Mouse (Mus musculus): ENCODE data around the gene Hoxd9. TPM values are rescaled to one million over a fixed set of nuclear protein-coding genes. Genes with fewer than 3 reads are reported as not detected.
A peak's percentile ranks its signal among the peaks of the same experiment; 100 is the strongest.

The Hoxd9 gene
- polyA plus RNA-seq, 1 experiment from 2014 or later = not detected

GRCm38 (mm10) chr2:74696442-74697335, 838 bp upstream of the Hoxd9 start:
- Histone ChIP-seq H3K4me2 (replicated peaks) (no peak overlapping the region), H3K27ac (replicated peaks) (no peak overlapping the region), H3K4me3 (no peak overlapping the region), H3K9me3 (no peaks in the 10 kb centered on the region), H3K36me3 (no peaks in the 10 kb centered on the region), H3K27me3 (peaks cover 98% of the 10 kb centered on the region), H3K9ac (replicated peaks) (no peak overlapping the region), H3K4me1 (peaks cover 12% of the 10 kb centered on the region)
- 1% methylated on average over 34 of the region's 34 CpGs for WGBS
- no peak; the same call in 1 of the 2 replicates for ATAC-seq (replicated peaks)

- Histone ChIP-seq H3K4me1 (peaks cover 12% of the 10 kb centered on the region), H3K27ac (replicated peaks) (no peak overlapping the region), H3K9ac (replicated peaks) (no peak overlapping the region), H3K27me3 (peaks cover 96% of the 10 kb centered on the region), H3K4me3 (peak overlapping the region; percentile 29), H3K4me2 (replicated peaks) (peak overlapping the region; percentile 42), H3K9me3 (no peaks in the 10 kb centered on the region), H3K36me3 (no peaks in the 10 kb centered on the region)
- ATAC-seq (replicated peaks) = 0 out of 2 replicates have a peak, but pooled peaks have one; percentile 19
- WGBS = under 1% methylated on average over 80 of the region's 86 CpGs
These were observed 900 bp downstream of the Hoxd9 start for GRCm38 (mm10) chr2:74698201-74699052.

DNA sequence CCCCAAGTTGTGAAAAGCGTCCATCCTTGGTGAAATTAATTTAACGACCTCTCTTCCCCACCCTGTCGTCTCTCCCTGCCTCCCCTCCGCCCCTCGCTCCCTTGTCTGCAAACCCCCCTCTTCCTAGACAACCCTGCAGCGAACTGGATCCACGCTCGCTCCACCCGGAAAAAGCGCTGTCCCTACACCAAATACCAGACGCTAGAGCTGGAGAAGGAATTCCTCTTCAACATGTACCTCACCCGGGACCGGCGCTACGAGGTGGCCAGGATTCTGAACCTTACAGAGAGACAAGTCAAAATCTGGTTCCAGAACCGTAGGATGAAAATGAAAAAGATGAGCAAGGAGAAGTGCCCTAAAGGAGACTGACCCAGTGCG, 1.5 kb downstream of the Hoxd9 start:
- H3K27me3 ChIP-seq = peaks cover 96% of the 10 kb centered on the region
- H3K36me3 ChIP-seq = no peaks in the 10 kb centered on the region
- peaks cover 12% of the 10 kb centered on the region for H3K4me1 ChIP-seq
- ATAC-seq (replicated peaks) = no peak
- under 1% methylated on average over 17 of the region's 17 CpGs for WGBS
- H3K4me3 ChIP-seq = no peak overlapping the region
- no peak overlapping the region for H3K4me2 ChIP-seq (replicated peaks)
- no peak overlapping the region for H3K27ac ChIP-seq (replicated peaks)
- no peak overlapping the region for H3K9ac ChIP-seq (replicated peaks)
- H3K9me3 ChIP-seq = no peaks in the 10 kb centered on the region

DNA sequence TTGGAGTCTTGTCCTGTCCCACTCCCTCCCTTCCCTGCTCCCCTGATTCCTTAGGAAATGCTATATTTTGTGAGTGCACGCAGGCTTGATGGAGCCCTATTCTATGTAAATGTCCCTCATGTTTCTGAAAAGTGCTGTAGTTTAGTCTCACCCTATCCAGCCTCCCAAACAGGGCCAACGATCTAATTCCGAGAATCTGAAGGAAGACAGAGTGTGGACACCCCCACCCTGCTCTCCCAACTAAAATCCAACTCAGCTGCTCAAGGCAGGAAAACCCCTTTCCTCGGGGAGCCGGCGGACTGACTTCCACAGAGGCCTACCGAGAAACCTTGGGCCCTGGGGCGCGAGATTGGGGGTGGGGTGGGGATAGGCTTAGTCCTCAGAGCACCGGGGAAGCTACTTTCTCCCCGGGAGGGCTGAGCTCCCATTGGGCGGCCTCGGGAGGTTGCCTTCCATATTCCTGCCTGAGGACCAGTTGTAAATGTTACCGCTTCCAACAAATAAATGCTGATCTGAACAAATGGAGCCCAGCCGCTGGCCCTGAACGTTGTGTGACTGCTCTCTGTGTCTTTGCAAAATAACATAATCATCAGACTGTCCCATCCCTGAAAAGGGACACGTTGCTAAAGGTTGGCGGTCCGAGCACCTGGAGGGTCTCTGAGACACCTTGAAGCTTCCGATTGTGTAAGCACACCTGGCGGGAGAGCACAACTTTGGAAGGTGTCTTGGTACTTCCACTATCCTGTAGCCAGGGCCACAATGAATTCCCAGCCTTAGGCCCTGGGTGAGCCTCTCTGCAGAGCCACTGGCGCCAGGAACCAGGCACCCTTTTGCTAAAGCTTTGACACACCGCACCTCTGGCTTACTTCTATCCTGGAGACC, 2.4 kb downstream of the Hoxd9 start:
- 1% methylated on average over 23 of the region's 23 CpGs for WGBS
- ATAC-seq (replicated peaks) = no peak
- Histone ChIP-seq H3K4me2 (replicated peaks) (no peak overlapping the region), H3K27me3 (peaks cover 96% of the 10 kb centered on the region), H3K9me3 (no peaks in the 10 kb centered on the region), H3K4me1 (peaks cover 17% of the 10 kb centered on the region), H3K9ac (replicated peaks) (no peak overlapping the region), H3K27ac (replicated peaks) (no peak overlapping the region), H3K4me3 (no peak overlapping the region), H3K36me3 (no peaks in the 10 kb centered on the region)

DNA sequence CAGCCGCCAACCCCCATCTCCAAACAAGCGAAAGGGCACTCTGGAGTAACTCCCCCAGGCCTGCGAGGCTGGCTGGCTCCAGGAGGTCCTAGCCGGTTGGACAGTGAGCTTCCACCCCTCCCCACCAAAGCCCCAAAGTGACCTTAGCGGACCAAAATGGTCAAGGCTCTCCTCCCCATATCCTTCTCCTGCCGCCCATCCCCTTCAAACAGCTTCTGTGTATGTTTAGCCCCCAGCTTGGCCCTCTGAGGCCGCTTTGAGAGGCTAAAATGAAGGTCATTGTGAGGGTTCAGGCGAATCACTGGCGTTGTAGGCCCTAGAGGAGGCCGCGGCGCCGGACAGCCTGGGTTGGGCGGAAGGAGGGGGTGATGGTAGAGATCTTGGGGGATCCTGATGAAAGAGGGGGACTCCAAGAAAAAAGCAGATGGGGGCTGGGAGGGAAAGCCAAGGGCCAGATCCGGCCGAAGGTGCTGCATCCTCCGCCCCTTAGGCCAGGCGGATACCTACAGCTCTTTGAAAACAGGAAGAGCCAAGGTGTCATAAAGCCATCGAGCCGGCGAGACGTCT, 3.1 kb downstream of the Hoxd9 start:
- no peak overlapping the region for H3K27ac ChIP-seq (replicated peaks)
- no peak for ATAC-seq (replicated peaks)
- H3K27me3 ChIP-seq = peaks cover 95% of the 10 kb centered on the region
- peaks cover 24% of the 10 kb centered on the region for H3K4me1 ChIP-seq
- 3% methylated on average over 22 of the region's 22 CpGs for whole genome bisulfite sequencing
- no peak overlapping the region for H3K4me2 ChIP-seq (replicated peaks)
- H3K9ac ChIP-seq (replicated peaks) = no peak overlapping the region
- no peaks in the 10 kb centered on the region for H3K36me3 ChIP-seq
- no peaks in the 10 kb centered on the region for H3K9me3 ChIP-seq
- H3K4me3 ChIP-seq = no peak overlapping the region

- H3K4me2 ChIP-seq (replicated peaks) = no peak overlapping the region
- no peaks in the 10 kb centered on the region for H3K36me3 ChIP-seq
- WGBS = 10% methylated on average over 17 of the region's 17 CpGs
- no peak overlapping the region for H3K27ac ChIP-seq (replicated peaks)
- H3K4me3 ChIP-seq = no peak overlapping the region
- peaks cover 26% of the 10 kb centered on the region for H3K4me1 ChIP-seq
- ATAC-seq (replicated peaks) = no peak
- H3K27me3 ChIP-seq = peaks cover 92% of the 10 kb centered on the region
- no peaks in the 10 kb centered on the region for H3K9me3 ChIP-seq
- H3K9ac ChIP-seq (replicated peaks) = no peak overlapping the region
These were observed 4.7 kb downstream of the Hoxd9 start for GRCm38 (mm10) chr2:74701949-74702819.

GRCm38 (mm10) chr2:74702820-74703219, 5.3 kb downstream of the Hoxd9 start:
- H3K9me3 ChIP-seq = no peaks in the 10 kb centered on the region
- no peak overlapping the region for H3K27ac ChIP-seq (replicated peaks)
- peaks cover 92% of the 10 kb centered on the region for H3K27me3 ChIP-seq
- H3K4me1 ChIP-seq = peaks cover 21% of the 10 kb centered on the region
- WGBS = 12% methylated on average over 6 of the region's 6 CpGs
- H3K4me3 ChIP-seq = no peak overlapping the region
- H3K4me2 ChIP-seq (replicated peaks) = no peak overlapping the region
- H3K9ac ChIP-seq (replicated peaks) = no peak overlapping the region
- H3K36me3 ChIP-seq = no peaks in the 10 kb centered on the region
- ATAC-seq (replicated peaks) = no peak

GRCm38 (mm10) chr2:74703317-74703716, 5.8 kb downstream of the Hoxd9 start:
- H3K27me3 ChIP-seq = peaks cover 93% of the 10 kb centered on the region
- H3K4me2 ChIP-seq (replicated peaks) = no peak overlapping the region
- H3K36me3 ChIP-seq = no peaks in the 10 kb centered on the region
- WGBS = 3% methylated on average over 10 of the region's 10 CpGs
- no peak overlapping the region for H3K9ac ChIP-seq (replicated peaks)
- no peak overlapping the region for H3K4me3 ChIP-seq
- H3K4me1 ChIP-seq = peaks cover 16% of the 10 kb centered on the region
- no peak for ATAC-seq (replicated peaks)
- H3K27ac ChIP-seq (replicated peaks) = no peak overlapping the region
- no peaks in the 10 kb centered on the region for H3K9me3 ChIP-seq

DNA sequence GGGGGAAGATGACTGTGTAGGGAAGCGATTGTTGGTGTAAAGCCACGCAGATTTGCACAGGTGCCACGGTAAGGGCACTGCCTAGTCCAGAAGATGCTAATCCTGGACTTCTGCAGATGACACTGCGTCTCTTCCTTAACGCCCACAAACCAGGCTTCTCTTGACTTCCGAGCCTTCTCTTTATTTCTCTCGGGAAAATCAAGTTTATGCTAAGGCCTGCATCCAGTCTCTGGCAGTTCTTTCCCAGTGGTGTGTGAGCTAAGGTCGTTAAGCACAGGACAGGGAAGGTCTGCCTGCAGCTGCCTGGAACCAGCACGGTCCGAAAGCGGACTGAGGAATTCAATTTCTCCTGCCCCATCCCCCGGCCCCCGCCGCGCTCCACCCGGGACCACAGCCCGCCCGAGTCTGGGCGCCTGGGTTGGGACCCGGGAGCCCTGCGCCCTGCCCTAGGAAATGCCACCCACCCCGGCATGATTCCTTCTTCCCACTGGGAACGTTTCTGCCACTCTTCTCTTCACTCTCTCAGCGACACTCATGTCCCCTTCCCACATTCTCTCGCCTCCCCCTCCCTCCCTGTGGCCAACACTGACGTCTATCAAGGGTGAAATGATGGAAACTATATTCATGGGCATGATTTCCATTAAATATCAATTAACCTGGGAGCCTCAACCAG, 6.3 kb downstream of the Hoxd9 start:
- 2% methylated on average over 26 of the region's 26 CpGs for WGBS
- no peak overlapping the region for H3K27ac ChIP-seq (replicated peaks)

GRCm38 (mm10) chr2:74704393-74704998, 7.0 kb downstream of the Hoxd9 start, which contains the start of gene Hoxd8:
Gene Hoxd8, plus strand, starts transcription at chr2:74704615.
- ATAC-seq (replicated peaks) = no peak
- H3K4me3 ChIP-seq = peak within 1 kb of the TSS; percentile 32
- peak within 1 kb of the TSS; percentile 45 for H3K4me2 ChIP-seq (replicated peaks)
- peaks cover 94% of the 10 kb centered on the region for H3K27me3 ChIP-seq
- peaks cover 14% of the 10 kb centered on the region for H3K4me1 ChIP-seq
- no peaks in the 10 kb centered on the region for H3K36me3 ChIP-seq
- under 1% methylated on average over 41 of the region's 52 CpGs for WGBS
- no peaks in the 10 kb centered on the region for H3K9me3 ChIP-seq
- no peak within 1 kb of the TSS for H3K27ac ChIP-seq (replicated peaks)
- H3K9ac ChIP-seq (replicated peaks) = no peak within 1 kb of the TSS

More for the DNA sequence above, 6.3 kb downstream of the Hoxd9 start:
- H3K27me3 ChIP-seq = peaks cover 94% of the 10 kb centered on the region
- no peaks in the 10 kb centered on the region for H3K36me3 ChIP-seq
- no peaks in the 10 kb centered on the region for H3K9me3 ChIP-seq
- no peak overlapping the region for H3K9ac ChIP-seq (replicated peaks)
- 0 out of 2 replicates have a peak, but pooled peaks have one; percentile 16 for ATAC-seq (replicated peaks)
- H3K4me2 ChIP-seq (replicated peaks) = no peak overlapping the region
- peaks cover 14% of the 10 kb centered on the region for H3K4me1 ChIP-seq
- no peak overlapping the region for H3K4me3 ChIP-seq
